Mouse (Mus musculus) midbrain, embryonic 14.5 days (tissue): ENCODE measurements at regions not wholly inside any gene's neighbourhood (a gene's known extent, or its start where the extent isn't known, plus 50 kb on each side); places are given as distances from the start of the nearest gene placed in this dataset.

Experiments used
- ATAC-seq: fragments of 200-750 bp; cut with Nextera tagmentation; 2 replicates; pipeline ENCODE4 v1.8.0; 2017; ENCODE audit warnings: moderate number of reproducible peaks, moderate library complexity; ENCODE audit not compliant: low FRiP score, low TSS enrichment
- DNase-seq: peaks from one replicate; pipeline ENCODE4 v3.0.0-alpha.2; 2015
- H3K27ac ChIP-seq: fragments of 300-500 bp; sonication (generic); replicated peaks from 2 replicates; pipeline ENCODE4 v1.5.1; 2014; ENCODE audit warnings: mild to moderate bottlenecking, low read depth, low read length, moderate library complexity
- H3K27me3 ChIP-seq: fragments of 300-500 bp; sonication (generic); 2 replicates; pipeline ENCODE4 v1.6.1; 2014; ENCODE audit warnings: low read length, control low read depth, mixed read lengths; ENCODE audit not compliant: control insufficient read depth, insufficient read depth
- H3K36me3 ChIP-seq: fragments of 300-500 bp; sonication (generic); 2 replicates; pipeline ENCODE4 v1.6.1; 2014; ENCODE audit warnings: low read length, control low read depth; ENCODE audit not compliant: control insufficient read depth, insufficient read depth
- H3K4me1 ChIP-seq: fragments of 300-500 bp; sonication (generic); 2 replicates; pipeline ENCODE4 v1.6.1; 2014; ENCODE audit warnings: mild to moderate bottlenecking, antibody characterized with exemption, low read length, control low read depth; ENCODE audit not compliant: control insufficient read depth, insufficient read depth
- H3K4me2 ChIP-seq: fragments of 300-500 bp; sonication (generic); 2 replicates; pipeline ENCODE4 v1.6.1; 2014; ENCODE audit warnings: mild to moderate bottlenecking, low read length, moderate library complexity
- H3K4me3 ChIP-seq: fragments of 300-500 bp; sonication (generic); replicated peaks from 2 replicates; pipeline ENCODE4 v1.5.1; 2014; ENCODE audit warnings: low read depth, low read length
- H3K9ac ChIP-seq: fragments of 300-500 bp; sonication (generic); replicated peaks from 2 replicates; pipeline ENCODE4 v1.6.1; 2014; ENCODE audit warnings: mild to moderate bottlenecking, low read length, moderate library complexity
- H3K9me3 ChIP-seq: fragments of 300-500 bp; sonication (generic); 2 replicates; pipeline ENCODE4 v1.6.1; 2016; ENCODE audit warnings: low read length, control low read depth, mixed read lengths; ENCODE audit not compliant: control insufficient read depth
- WGBS: fragments of 180-500 bp; shearing (Covaris S2); extraction: QIAGEN DNeasy Blood & Tissue Kit; methylation state at CpG from one replicate; pipeline ENCODE4 v1.1.7; 2014; 5-methylcytosine and 5-hydroxymethylcytosine counted together

DNA sequence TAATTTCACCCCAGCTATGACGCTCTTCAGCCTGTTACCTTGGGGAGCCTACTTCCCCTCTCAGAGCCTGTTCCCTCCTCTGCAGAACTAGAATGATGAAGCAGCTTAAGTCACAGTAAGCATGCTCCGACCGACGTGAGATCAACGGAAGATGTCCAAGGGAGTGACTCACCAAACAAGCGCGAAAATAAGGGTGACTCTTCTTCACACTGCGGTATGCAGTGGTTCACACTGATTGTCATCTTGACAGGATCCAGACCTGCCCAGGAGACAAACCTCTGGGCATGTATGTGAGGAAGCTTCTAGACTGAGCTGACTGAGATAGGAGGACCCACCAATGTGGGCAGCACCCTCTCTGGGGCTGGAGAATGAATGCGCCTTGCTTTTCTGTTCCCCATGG is 116.3 kb upstream of the Tpm1 start:
- H3K4me1 ChIP-seq: no peaks in the 10 kb centered on the region
- H3K36me3 ChIP-seq: no peaks in the 10 kb centered on the region
- ATAC-seq (no peak), DNase-seq (no peak)
- WGBS: 91% methylated on average over 9 of the region's 9 CpGs
- no peak overlapping the region for H3K4me2 ChIP-seq
- no peaks in the 10 kb centered on the region for H3K27me3 ChIP-seq
- no peaks in the 10 kb centered on the region for H3K9me3 ChIP-seq
- H3K4me3 ChIP-seq: no peak overlapping the region
- H3K27ac ChIP-seq: no peak overlapping the region
- H3K9ac ChIP-seq: no peak overlapping the region

DNA sequence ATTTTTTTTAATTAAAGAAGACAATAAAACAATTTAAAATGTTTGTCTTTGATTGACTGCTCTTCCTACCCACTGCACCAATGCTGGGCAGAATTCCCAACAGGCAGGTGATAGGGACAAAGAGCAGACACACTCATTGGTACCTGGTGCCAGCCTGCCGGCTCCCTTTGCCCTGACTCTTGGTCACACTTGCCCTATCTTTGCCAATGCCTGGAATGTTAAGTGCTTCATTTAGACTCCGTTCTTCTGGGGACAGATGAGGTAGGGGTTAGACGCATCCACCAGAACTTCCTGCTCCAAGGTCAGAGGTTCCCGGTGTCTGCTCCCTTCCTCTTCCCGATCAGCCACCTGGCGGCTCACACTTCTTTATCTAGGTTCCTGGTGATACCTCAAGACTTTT is 114.5 kb upstream of the Tpm1 start:
- H3K4me1 ChIP-seq: no peaks in the 10 kb centered on the region
- no peaks in the 10 kb centered on the region for H3K36me3 ChIP-seq
- no peak overlapping the region for H3K27ac ChIP-seq
- H3K9ac ChIP-seq: no peak overlapping the region
- H3K4me3 ChIP-seq: no peak overlapping the region
- H3K27me3 ChIP-seq: no peaks in the 10 kb centered on the region
- WGBS: 87% methylated on average over 6 of the region's 6 CpGs
- no peak for ATAC-seq
- no peaks in the 10 kb centered on the region for H3K9me3 ChIP-seq
- H3K4me2 ChIP-seq: no peak overlapping the region
- DNase-seq: no peak

GRCm38 (mm10) chr9:67160785-67161455 is 111.7 kb upstream of the Tpm1 start:
- no peak overlapping the region for H3K27ac ChIP-seq
- WGBS: 87% methylated on average over 3 of the region's 3 CpGs
- no peak overlapping the region for H3K9ac ChIP-seq
- no peak overlapping the region for H3K4me3 ChIP-seq
- H3K36me3 ChIP-seq: no peaks in the 10 kb centered on the region
- ATAC-seq: no peak
- no peak overlapping the region for H3K4me2 ChIP-seq
- H3K4me1 ChIP-seq: no peaks in the 10 kb centered on the region
- H3K27me3 ChIP-seq: no peaks in the 10 kb centered on the region
- DNase-seq: no peak
- H3K9me3 ChIP-seq: no peaks in the 10 kb centered on the region

GRCm38 (mm10) chr9:67160350-67160749 is 111.1 kb upstream of the Tpm1 start:
- 91% methylated on average over 5 of the region's 5 CpGs for WGBS
- H3K36me3 ChIP-seq: no peaks in the 10 kb centered on the region
- H3K4me1 ChIP-seq: no peaks in the 10 kb centered on the region
- H3K9me3 ChIP-seq: no peaks in the 10 kb centered on the region
- ATAC-seq (no peak), DNase-seq (no peak)
- H3K4me3 ChIP-seq: no peak overlapping the region
- no peak overlapping the region for H3K9ac ChIP-seq
- no peak overlapping the region for H3K27ac ChIP-seq
- H3K27me3 ChIP-seq: no peaks in the 10 kb centered on the region
- H3K4me2 ChIP-seq: no peak overlapping the region

DNA sequence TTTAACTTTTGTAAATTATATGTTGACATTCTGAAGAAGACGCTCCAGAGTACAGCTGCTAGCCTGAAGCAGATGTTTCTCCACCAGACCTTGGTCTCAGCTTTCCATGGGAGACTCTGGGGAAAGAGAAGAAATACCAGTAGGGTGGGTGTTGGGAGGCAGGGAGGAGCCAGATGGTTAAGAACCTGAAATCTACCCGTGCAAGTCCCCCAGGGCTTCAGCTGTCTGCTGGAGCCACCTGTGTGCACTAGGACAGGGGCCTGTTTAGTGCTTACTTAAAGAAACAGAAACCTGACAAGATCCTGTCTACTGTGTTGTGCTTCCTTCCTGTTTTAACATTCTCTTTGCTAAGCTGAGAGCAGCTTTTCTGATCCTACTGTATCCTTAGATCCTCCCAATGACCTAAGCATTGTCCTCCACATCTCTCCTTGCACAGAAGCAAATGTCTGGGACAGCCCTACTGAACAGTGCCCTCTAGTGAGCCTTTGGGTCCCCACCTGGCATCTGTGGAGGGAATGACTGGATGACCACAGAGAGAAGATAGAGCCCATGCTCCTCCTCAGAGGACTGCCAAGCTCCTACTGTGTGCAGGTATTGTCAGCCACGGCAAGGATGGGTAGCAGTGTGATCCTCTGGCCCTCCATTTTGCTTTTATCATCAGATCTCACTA is 107.5 kb upstream of the Tpm1 start:
- Histone ChIP-seq H3K27ac (no peak overlapping the region), H3K4me3 (no peak overlapping the region), H3K27me3 (no peaks in the 10 kb centered on the region), H3K4me2 (no peak overlapping the region), H3K9ac (no peak overlapping the region), H3K4me1 (no peaks in the 10 kb centered on the region), H3K9me3 (no peaks in the 10 kb centered on the region), H3K36me3 (no peaks in the 10 kb centered on the region)
- peak; percentile 44 for DNase-seq
- no peak for ATAC-seq
- WGBS: 66% methylated on average over 3 of the region's 3 CpGs

- WGBS: 86% methylated on average over 6 of the region's 6 CpGs
- H3K4me1 ChIP-seq: no peaks in the 10 kb centered on the region
- H3K4me3 ChIP-seq: no peak overlapping the region
- H3K27me3 ChIP-seq: no peaks in the 10 kb centered on the region
- H3K36me3 ChIP-seq: no peaks in the 10 kb centered on the region
- no peak overlapping the region for H3K27ac ChIP-seq
- no peak overlapping the region for H3K9ac ChIP-seq
- H3K9me3 ChIP-seq: no peaks in the 10 kb centered on the region
- ATAC-seq (no peak), DNase-seq (no peak)
- no peak overlapping the region for H3K4me2 ChIP-seq
These were observed 104.9 kb upstream of the Tpm1 start for GRCm38 (mm10) chr9:67154062-67154461.

DNA sequence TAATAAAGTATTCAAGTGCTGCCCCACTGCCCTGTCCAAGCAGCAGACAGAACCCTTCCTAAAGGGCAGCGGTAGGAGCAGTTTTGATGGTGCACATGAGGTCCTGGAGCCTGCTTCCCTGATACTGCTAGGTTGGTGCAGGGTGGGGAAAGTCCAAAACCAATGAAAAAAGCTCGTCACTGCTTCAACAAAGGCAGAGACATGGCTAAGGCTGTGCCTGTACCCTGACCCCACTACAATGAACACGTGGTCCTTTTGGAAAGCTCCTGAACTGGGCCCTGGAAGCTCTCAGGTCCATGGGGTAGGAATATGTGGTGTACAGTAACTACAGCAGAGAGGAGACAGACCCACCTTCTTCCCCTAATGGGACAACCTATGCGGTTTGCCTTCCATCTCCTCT is 104.1 kb upstream of the Tpm1 start:
- Histone ChIP-seq H3K4me3 (no peak overlapping the region), H3K9me3 (no peaks in the 10 kb centered on the region), H3K4me1 (no peaks in the 10 kb centered on the region), H3K36me3 (no peaks in the 10 kb centered on the region), H3K9ac (no peak overlapping the region), H3K27ac (no peak overlapping the region), H3K27me3 (no peaks in the 10 kb centered on the region), H3K4me2 (no peak overlapping the region)
- ATAC-seq: no peak
- no peak for DNase-seq
- WGBS: 79% methylated on average over 4 of the region's 4 CpGs

DNA sequence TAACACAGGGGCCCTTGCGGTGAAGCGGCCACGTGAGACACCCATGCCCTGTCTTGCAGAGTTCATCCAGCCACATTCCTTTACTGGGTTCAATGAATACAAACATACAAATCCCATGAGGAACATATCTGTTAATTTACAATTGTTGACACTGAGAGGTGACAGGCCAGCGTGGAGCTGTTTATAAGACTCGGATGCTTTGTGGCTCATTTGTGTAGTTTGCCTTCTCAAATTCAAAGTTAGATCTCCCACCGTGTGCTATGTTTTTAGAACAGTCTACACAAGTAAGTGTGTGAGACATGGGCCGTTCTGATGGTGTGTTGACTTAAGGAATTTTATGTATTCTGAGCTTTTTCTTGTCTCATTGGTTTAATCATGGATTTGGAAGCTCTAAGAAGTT is 98.5 kb upstream of the Tpm1 start:
- Histone ChIP-seq H3K27ac (no peak overlapping the region), H3K4me2 (no peak overlapping the region), H3K36me3 (no peaks in the 10 kb centered on the region), H3K4me3 (no peak overlapping the region), H3K9me3 (no peaks in the 10 kb centered on the region), H3K27me3 (no peaks in the 10 kb centered on the region), H3K9ac (no peak overlapping the region), H3K4me1 (no peaks in the 10 kb centered on the region)
- no peak for ATAC-seq
- WGBS: 89% methylated on average over 7 of the region's 7 CpGs
- DNase-seq: no peak

DNA sequence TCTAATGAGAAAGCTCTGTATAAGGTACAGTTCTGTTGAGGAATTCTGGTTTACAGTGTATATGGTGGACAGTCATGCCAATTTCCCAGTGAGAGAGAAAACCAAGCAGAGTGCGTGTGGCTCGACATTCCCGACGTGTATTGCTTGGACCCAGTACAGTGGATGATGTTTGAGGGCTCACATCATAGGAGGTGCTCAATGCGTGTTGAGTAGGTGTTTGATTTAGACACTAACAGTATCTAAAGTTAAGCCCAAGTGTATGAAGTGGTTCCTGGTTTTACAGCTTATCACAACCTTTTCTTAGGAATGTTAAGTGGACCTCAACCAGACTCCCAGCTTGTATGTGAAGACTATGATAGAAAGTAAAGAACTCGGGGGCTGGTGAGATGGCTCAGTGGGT is 96.2 kb upstream of the Tpm1 start:
- Histone ChIP-seq H3K27ac (no peak overlapping the region), H3K4me3 (no peak overlapping the region), H3K9ac (no peak overlapping the region), H3K36me3 (no peaks in the 10 kb centered on the region), H3K4me2 (no peak overlapping the region), H3K9me3 (no peaks in the 10 kb centered on the region), H3K4me1 (no peaks in the 10 kb centered on the region), H3K27me3 (no peaks in the 10 kb centered on the region)
- WGBS: 94% methylated on average over 6 of the region's 6 CpGs
- DNase-seq: no peak
- no peak for ATAC-seq
